Mouse (Mus musculus) lung, postnatal 0 days (tissue): ENCODE results near the gene Cmss1. TPM values are rescaled to one million over a fixed set of nuclear protein-coding genes. Genes with fewer than 3 reads are reported as not detected.
A peak's percentile ranks its signal among the peaks of the same experiment; 100 is the strongest.

Experiments used
- ATAC-seq: fragments of 200-750 bp; cut with Nextera tagmentation; 2 replicates; pipeline ENCODE4 v1.8.0; 2017; ENCODE audit warnings: moderate library complexity
- DNase-seq: peaks from one replicate; pipeline ENCODE4 v3.0.0-alpha.2; 2016; ENCODE audit warnings: low spot score
- H3K27ac ChIP-seq: fragments of 300-500 bp; sonication (generic); 2 replicates; pipeline ENCODE4 v1.5.1; 2014; ENCODE audit warnings: antibody characterized with exemption, mild to moderate bottlenecking, low read length, mixed read lengths
- H3K27me3 ChIP-seq: fragments of 300-500 bp; sonication (generic); replicated peaks from 2 replicates; pipeline ENCODE4 v1.6.1; 2014; ENCODE audit warnings: low read length, mixed read lengths; ENCODE audit not compliant: insufficient read depth
- H3K36me3 ChIP-seq: fragments of 300-500 bp; sonication (generic); 2 replicates; pipeline ENCODE4 v1.6.1; 2014; ENCODE audit warnings: low read length, mixed read lengths; ENCODE audit not compliant: insufficient read depth
- H3K4me1 ChIP-seq: fragments of 300-500 bp; sonication (generic); 2 replicates; pipeline ENCODE4 v1.6.1; 2014; ENCODE audit warnings: antibody characterized with exemption, low read depth, low read length, mixed read lengths; ENCODE audit not compliant: insufficient read depth
- H3K4me2 ChIP-seq: fragments of 300-500 bp; sonication (generic); replicated peaks from 2 replicates; pipeline ENCODE4 v1.6.1; 2014; ENCODE audit warnings: low read depth, mild to moderate bottlenecking, low read length, moderate library complexity, mixed read lengths
- H3K4me3 ChIP-seq: fragments of 300-500 bp; sonication (generic); 2 replicates; pipeline ENCODE4 v1.5.1; 2014; ENCODE audit warnings: low read depth, low read length
- H3K9ac ChIP-seq: fragments of 300-500 bp; sonication (generic); replicated peaks from 2 replicates; pipeline ENCODE4 v1.6.1; 2014; ENCODE audit warnings: low read depth, mild to moderate bottlenecking
- H3K9me3 ChIP-seq: fragments of 300-500 bp; sonication (generic); 2 replicates; pipeline ENCODE4 v1.6.1; 2016; ENCODE audit warnings: low read length, mixed read lengths
- CTCF ChIP-seq: IDR thresholded peaks from 2 replicates; pipeline ENCODE4 v1.5.1; 2016; ENCODE audit warnings: antibody characterized with exemption, mild to moderate bottlenecking
- EP300 ChIP-seq: IDR thresholded peaks from 2 replicates; pipeline ENCODE4 v1.6.1; 2016; ENCODE audit warnings: antibody characterized with exemption, mild to moderate bottlenecking, control low read depth
- WGBS: fragments of 180-500 bp; shearing (Covaris S2); extraction: QIAGEN DNeasy Blood & Tissue Kit; methylation state at CpG from one replicate; pipeline ENCODE4 v1.1.7; 2014; 5-methylcytosine and 5-hydroxymethylcytosine counted together
- polyA plus RNA-seq: library from polyadenylated mRNA; unstranded; fragments of >200 nt; fragmentation: Nextera tagmentation; extraction: Ambion mirVana; gene quantifications from 2 replicates; pipeline ENCODE4 v1.2.1, GENCODE M21; 2015

The Cmss1 gene
- polyA plus RNA-seq, 1 experiment from 2014 or later = 23.1 TPM

- 53% methylated on average over 4 of the region's 4 CpGs for WGBS
- Histone ChIP-seq H3K4me1 (no peaks in the 10 kb centered on the region), H3K9ac (no peak overlapping the region), H3K27ac (no peak overlapping the region), H3K27me3 (no peaks in the 10 kb centered on the region), H3K9me3 (no peaks in the 10 kb centered on the region), H3K4me2 (no peak overlapping the region), H3K4me3 (no peak overlapping the region), H3K36me3 (no peaks in the 10 kb centered on the region)
- no peak for ATAC-seq
- no peak for TF ChIP-seq EP300
- no peak for DNase-seq
Observed at GRCm38 (mm10) chr16:57469301-57469700, 137.4 kb downstream of the Cmss1 start.

- Histone ChIP-seq H3K27me3 (no peaks in the 10 kb centered on the region), H3K9ac (no peak overlapping the region), H3K4me2 (no peak overlapping the region), H3K36me3 (no peaks in the 10 kb centered on the region), H3K4me3 (no peak overlapping the region), H3K27ac (no peak overlapping the region), H3K9me3 (no peaks in the 10 kb centered on the region), H3K4me1 (no peaks in the 10 kb centered on the region)
- ATAC-seq (peak; percentile 32; the same call in 1 of the 2 replicates), DNase-seq (no peak)
- WGBS = 83% methylated on average over 9 of the region's 9 CpGs
- no peak for TF ChIP-seq CTCF
- TF ChIP-seq EP300 = no peak
Observed at GRCm38 (mm10) chr16:57465386-57465913, 141.2 kb downstream of the Cmss1 start.

GRCm38 (mm10) chr16:57456003-57456402, 150.7 kb downstream of the Cmss1 start:
- DNase-seq = no peak
- TF ChIP-seq EP300 (no peak), CTCF (no peak)
- no peak overlapping the region for H3K4me2 ChIP-seq
- H3K4me3 ChIP-seq = no peak overlapping the region
- no peaks in the 10 kb centered on the region for H3K27me3 ChIP-seq
- H3K9ac ChIP-seq = no peak overlapping the region
- H3K27ac ChIP-seq = no peak overlapping the region
- H3K4me1 ChIP-seq = no peaks in the 10 kb centered on the region; the same call in 1 of the 2 replicates
- WGBS = 72% methylated on average over 2 of the region's 2 CpGs
- ATAC-seq = no peak
- no peaks in the 10 kb centered on the region for H3K9me3 ChIP-seq
- H3K36me3 ChIP-seq = no peaks in the 10 kb centered on the region

GRCm38 (mm10) chr16:57455573-57455972, 151.1 kb downstream of the Cmss1 start:
- Histone ChIP-seq H3K27ac (no peak overlapping the region), H3K9ac (no peak overlapping the region), H3K9me3 (no peaks in the 10 kb centered on the region), H3K27me3 (no peaks in the 10 kb centered on the region), H3K36me3 (no peaks in the 10 kb centered on the region), H3K4me1 (no peaks in the 10 kb centered on the region; the same call in 1 of the 2 replicates), H3K4me2 (no peak overlapping the region), H3K4me3 (no peak overlapping the region)
- 65% methylated on average over 3 of the region's 3 CpGs for WGBS
- DNase-seq (no peak), ATAC-seq (no peak)
- TF ChIP-seq CTCF (no peak), EP300 (no peak)

GRCm38 (mm10) chr16:57454106-57454763, 152.4 kb downstream of the Cmss1 start:
- Histone ChIP-seq H3K27ac (no peak overlapping the region), H3K27me3 (no peaks in the 10 kb centered on the region), H3K9ac (no peak overlapping the region), H3K4me1 (no peaks in the 10 kb centered on the region; the same call in 1 of the 2 replicates), H3K9me3 (no peaks in the 10 kb centered on the region), H3K4me2 (no peak overlapping the region), H3K36me3 (no peaks in the 10 kb centered on the region), H3K4me3 (no peak overlapping the region)
- TF ChIP-seq EP300 (no peak), CTCF (no peak)
- DNase-seq (no peak), ATAC-seq (no peak)
- WGBS = 86% methylated on average over 8 of the region's 8 CpGs

- H3K27ac ChIP-seq = no peak overlapping the region
- H3K4me1 ChIP-seq = no peaks in the 10 kb centered on the region; the same call in 1 of the 2 replicates
- no peaks in the 10 kb centered on the region for H3K27me3 ChIP-seq
- H3K4me3 ChIP-seq = no peak overlapping the region
- peak; percentile 44 for DNase-seq
- H3K9ac ChIP-seq = no peak overlapping the region
- H3K36me3 ChIP-seq = no peaks in the 10 kb centered on the region
- WGBS = 33% methylated on average over 7 of the region's 7 CpGs
- peak; percentile 62 for ATAC-seq
- no peak for TF ChIP-seq CTCF
- TF ChIP-seq EP300 = no peak
- H3K4me2 ChIP-seq = no peak overlapping the region
- no peaks in the 10 kb centered on the region for H3K9me3 ChIP-seq
Observed at GRCm38 (mm10) chr16:57453009-57453408, 153.7 kb downstream of the Cmss1 start.
